Mouse (Mus musculus) heart, embryonic 10.5 days (tissue): ENCODE data around the gene Tmtc1. TPM values are rescaled to one million over a fixed set of nuclear protein-coding genes. Genes with fewer than 3 reads are reported as not detected.

Source experiments
- DNase-seq: peaks from one replicate; pipeline ENCODE4 v3.0.0-alpha.2; 2017; ENCODE audit warnings: low spot score
- H3K27ac ChIP-seq: fragments of 300-500 bp; sonication (generic); 2 replicates; pipeline ENCODE4 v1.5.1; 2016; ENCODE audit warnings: mild to moderate bottlenecking
- H3K27me3 ChIP-seq: fragments of 300-500 bp; sonication (generic); 2 replicates; pipeline ENCODE4 v1.6.1; 2016; ENCODE audit warnings: mild to moderate bottlenecking; ENCODE audit not compliant: poor library complexity, insufficient read depth, severe bottlenecking
- H3K36me3 ChIP-seq: fragments of 300-500 bp; sonication (generic); 2 replicates; pipeline ENCODE4 v1.6.1; 2016; ENCODE audit warnings: mild to moderate bottlenecking, moderate library complexity
- H3K4me1 ChIP-seq: fragments of 300-500 bp; sonication (generic); 2 replicates; pipeline ENCODE4 v1.6.1; 2016; ENCODE audit warnings: mild to moderate bottlenecking
- H3K4me3 ChIP-seq: fragments of 300-500 bp; sonication (generic); 2 replicates; pipeline ENCODE4 v1.5.1; 2016; ENCODE audit warnings: mild to moderate bottlenecking, moderate library complexity
- H3K9me3 ChIP-seq: fragments of 300-500 bp; sonication (generic); 2 replicates; pipeline ENCODE4 v1.6.1; 2016; ENCODE audit warnings: mild to moderate bottlenecking, moderate library complexity
- WGBS: fragments of 180-500 bp; shearing (Covaris S2); methylation state at CpG from one replicate; pipeline ENCODE4 v1.1.7; 2016; 5-methylcytosine and 5-hydroxymethylcytosine counted together
- polyA plus RNA-seq: library from polyadenylated mRNA; unstranded; fragments of >200 nt; fragmentation: Nextera tagmentation; extraction: Ambion mirVana; gene quantifications from 2 replicates; pipeline ENCODE4 v1.2.1, GENCODE M21; 2016

Tmtc1 gene
- polyA plus RNA-seq, 1 experiment from 2014 or later: 1.1 TPM

DNA sequence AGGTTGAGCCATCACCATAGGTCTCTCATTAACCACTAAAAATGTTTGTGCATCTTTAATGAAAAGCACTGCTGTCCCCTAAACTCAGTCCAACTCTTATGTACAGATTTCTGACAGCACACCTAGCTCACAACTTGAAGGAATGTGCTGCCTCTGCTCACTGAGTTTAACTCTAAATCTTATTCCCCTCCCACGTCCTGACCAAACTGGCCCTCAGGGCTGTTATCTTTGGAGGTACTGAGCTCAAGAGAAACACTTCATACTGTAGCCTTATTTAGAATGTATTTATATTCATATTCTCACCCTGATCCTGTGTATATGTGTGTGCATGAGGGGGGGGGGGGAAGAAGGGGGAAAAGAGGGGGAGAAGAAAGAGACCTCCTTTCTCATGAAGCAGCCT is 236.7 kb downstream of the Tmtc1 start:
- 50% methylated on average over 1 of the region's 1 CpGs for WGBS

DNA sequence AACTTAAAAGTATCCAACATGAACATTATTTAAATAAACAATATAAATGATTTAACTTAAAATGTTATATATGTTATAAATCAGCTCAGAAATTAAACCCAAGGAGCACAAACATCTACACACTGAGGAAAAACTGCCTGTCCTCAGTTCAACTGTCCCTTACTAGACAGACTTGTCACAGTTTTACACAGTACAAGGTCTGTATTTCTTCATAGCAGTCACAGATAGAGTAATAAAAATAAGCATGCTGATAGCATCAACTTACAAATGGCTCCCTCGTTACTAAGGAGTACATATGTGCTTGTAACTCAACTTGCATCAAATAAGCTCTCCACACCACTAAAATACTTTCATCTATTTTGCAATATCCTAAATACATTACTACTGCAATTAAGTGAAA is 239.1 kb downstream of the Tmtc1 start:
- no peak overlapping the region for H3K4me3 ChIP-seq
- no peak for DNase-seq
- H3K27me3 ChIP-seq: no peaks in the 10 kb centered on the region
- WGBS: 79% methylated on average over 1 of the region's 1 CpGs
- H3K4me1 ChIP-seq: no peaks in the 10 kb centered on the region
- peaks cover 40% of the 10 kb centered on the region for H3K36me3 ChIP-seq
- H3K27ac ChIP-seq: no peak overlapping the region
- no peaks in the 10 kb centered on the region for H3K9me3 ChIP-seq

More for the DNA sequence above, 236.7 kb downstream of the Tmtc1 start:
- Histone ChIP-seq H3K9me3 (no peaks in the 10 kb centered on the region), H3K36me3 (peaks cover 22% of the 10 kb centered on the region), H3K4me1 (no peaks in the 10 kb centered on the region), H3K4me3 (no peak overlapping the region), H3K27ac (no peak overlapping the region), H3K27me3 (no peaks in the 10 kb centered on the region)
- no peak for DNase-seq

DNA sequence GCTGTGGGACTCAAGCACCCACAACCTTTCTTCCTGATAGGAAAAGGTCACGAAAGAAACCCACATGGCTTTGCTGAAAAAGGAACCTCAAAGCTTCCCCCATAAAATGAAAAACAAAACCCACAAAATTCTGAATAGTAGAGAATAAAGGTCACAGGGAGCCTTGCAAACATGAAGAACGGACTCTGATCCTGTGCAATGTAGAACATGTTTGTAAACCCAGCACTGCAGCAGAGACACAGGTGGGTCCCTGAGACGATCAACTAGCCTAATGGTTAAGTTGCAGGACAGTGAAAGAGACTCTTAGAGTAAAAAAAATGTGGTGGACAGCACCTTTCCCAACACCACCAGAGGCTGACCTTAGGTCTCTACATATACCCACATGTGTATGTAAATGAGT is 244.5 kb downstream of the Tmtc1 start:
- H3K4me1 ChIP-seq: no peaks in the 10 kb centered on the region
- H3K4me3 ChIP-seq: no peak overlapping the region
- WGBS: 93% methylated on average over 3 of the region's 3 CpGs
- H3K9me3 ChIP-seq: no peaks in the 10 kb centered on the region
- H3K27ac ChIP-seq: no peak overlapping the region
- no peak for DNase-seq
- peaks cover 62% of the 10 kb centered on the region for H3K36me3 ChIP-seq
- no peaks in the 10 kb centered on the region for H3K27me3 ChIP-seq

DNA sequence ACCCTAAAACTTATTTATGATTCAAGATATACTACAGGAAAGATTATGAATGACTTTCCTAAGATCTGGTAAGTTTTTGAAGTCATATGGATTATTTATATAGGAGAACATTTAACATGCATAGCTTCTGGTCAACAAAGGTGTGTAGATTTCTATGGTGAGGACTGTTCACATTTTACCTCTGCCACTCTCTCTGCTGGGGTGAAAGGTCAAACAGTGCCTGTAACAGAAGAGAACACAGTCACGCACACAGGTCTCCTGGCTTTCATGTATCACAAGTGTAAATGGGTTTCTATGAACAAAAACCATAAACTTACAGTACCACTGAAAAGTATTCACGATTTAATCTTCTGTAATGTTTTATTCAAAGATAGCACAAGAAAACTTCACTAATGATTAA is 245.0 kb downstream of the Tmtc1 start:
- 85% methylated on average over 2 of the region's 2 CpGs for WGBS
- H3K36me3 ChIP-seq: peaks cover 65% of the 10 kb centered on the region
- no peaks in the 10 kb centered on the region for H3K27me3 ChIP-seq
- no peaks in the 10 kb centered on the region for H3K9me3 ChIP-seq
- H3K27ac ChIP-seq: no peak overlapping the region
- H3K4me3 ChIP-seq: no peak overlapping the region
- no peak for DNase-seq
- H3K4me1 ChIP-seq: no peaks in the 10 kb centered on the region

DNA sequence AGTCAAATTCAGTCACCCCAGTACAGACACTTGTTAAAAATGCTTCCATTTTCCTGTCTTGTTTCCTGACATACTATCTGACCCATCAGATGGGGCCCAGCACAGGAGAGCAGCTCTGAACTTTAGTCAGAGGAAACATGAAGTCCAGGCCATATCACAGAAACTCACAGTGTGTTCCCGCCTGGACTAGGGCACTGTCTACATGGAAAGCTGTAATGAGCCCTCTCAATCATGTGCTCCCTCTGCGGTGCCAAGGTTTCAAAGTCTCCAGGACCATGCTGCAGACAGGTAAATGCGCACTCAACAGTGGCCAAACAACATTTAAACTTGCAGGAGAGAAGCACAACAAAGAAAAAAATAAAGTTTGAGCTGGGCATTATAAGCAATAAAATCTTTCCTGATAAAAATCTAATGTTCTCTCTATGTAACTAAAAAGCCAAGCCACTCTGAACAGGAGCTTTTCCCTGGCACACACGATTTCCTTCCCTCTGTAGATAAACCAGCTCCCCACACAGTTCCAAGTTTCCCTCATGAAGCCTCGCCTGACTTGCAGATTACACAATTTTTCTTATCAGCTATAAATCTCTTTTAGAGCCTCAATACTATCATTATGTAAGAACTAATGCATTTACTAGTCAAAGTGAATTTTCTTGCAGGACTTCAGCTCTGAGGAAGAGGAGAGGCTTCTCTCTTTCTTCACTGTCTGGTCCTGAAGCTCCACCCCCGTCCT is 250.1 kb downstream of the Tmtc1 start:
- Histone ChIP-seq H3K4me3 (no peak overlapping the region), H3K9me3 (no peaks in the 10 kb centered on the region), H3K36me3 (peaks cover 71% of the 10 kb centered on the region), H3K27me3 (no peaks in the 10 kb centered on the region), H3K4me1 (no peaks in the 10 kb centered on the region), H3K27ac (no peak overlapping the region)
- no peak for DNase-seq
- WGBS: 84% methylated on average over 6 of the region's 6 CpGs

DNA sequence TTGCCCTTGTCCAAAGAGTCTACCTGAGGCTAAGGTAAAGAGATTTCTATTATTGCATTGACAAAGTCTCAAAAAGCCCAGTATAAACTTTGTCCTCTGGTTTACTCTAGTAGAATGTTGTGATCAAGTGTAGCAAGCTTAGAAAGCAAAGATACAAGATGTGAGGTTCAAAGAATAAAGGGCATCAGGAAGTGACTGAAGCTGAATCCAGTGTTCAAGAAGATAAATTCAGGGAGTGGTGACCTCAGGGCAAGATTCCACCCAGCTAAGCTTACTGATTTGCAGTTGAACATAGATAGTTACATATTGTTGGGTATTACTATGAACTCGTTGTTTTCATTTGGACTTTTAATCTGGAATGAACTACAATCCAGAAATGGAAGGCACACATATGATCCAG is 258.5 kb downstream of the Tmtc1 start:
- no peak overlapping the region for H3K27ac ChIP-seq
- H3K27me3 ChIP-seq: no peaks in the 10 kb centered on the region
- 86% methylated on average over 1 of the region's 1 CpGs for WGBS
- peaks cover 89% of the 10 kb centered on the region for H3K36me3 ChIP-seq
- DNase-seq: no peak
- H3K9me3 ChIP-seq: no peaks in the 10 kb centered on the region
- H3K4me1 ChIP-seq: no peaks in the 10 kb centered on the region
- no peak overlapping the region for H3K4me3 ChIP-seq

Other genes with a start within 250 kb of the Tmtc1 start
- 173 and 189 TPM in 2 replicates for gene Ergic2, start 232.0 kb downstream of the Tmtc1 start, polyA plus RNA-seq